Mouse (Mus musculus): ENCODE measurements at regions not wholly inside any gene's neighbourhood (a gene's known extent, or its start where the extent isn't known, plus 50 kb on each side); places are given as distances from the start of the nearest gene placed in this dataset.

DNA sequence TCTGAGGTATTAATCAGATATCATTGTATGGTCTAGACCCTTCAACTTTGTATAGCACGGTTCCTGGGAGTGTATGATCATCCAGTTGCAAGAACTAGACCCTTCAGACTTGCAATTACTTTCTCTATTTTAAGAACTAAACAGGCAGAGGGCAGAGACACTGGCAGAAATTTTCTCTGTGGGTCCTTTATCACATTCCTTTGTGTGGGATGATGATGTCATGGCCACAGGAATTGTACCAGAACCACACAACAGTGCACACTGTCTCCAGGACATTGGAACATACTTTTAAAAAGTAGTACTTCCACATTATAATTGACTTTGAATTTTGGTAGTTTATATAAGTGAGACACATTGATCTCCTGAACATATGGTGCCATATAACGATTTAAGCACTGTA, 674.2 kb downstream of the Rfpl4b start:
- in situ Hi-C loops (cut with MboI), result no loop called here

DNA sequence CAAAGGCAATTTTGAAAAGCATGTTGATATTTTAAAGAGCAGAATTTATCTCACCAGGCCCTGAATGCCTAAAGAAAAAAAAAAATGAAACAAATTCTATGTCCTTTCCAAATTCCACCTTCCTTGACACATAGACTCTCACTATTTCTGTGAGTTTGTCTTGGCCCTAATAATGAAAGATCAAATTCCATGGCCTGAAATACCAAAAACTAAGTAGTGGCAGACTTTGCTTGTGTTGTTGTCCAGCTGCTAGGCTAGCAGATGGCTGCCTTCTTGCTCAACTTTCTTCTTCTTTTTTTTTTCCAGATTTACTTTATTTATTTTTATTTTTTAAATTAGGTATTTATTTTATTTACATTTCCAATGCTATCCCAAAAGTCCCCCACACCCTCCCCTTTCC, 682.4 kb downstream of the Rfpl4b start:
- in situ Hi-C loops (cut with MboI), result no loop called here

GRCm38 (mm10) chr10:38121911-38122573, 699.5 kb downstream of the Rfpl4b start:
- in situ Hi-C loops (cut with MboI), result no loop called here

DNA sequence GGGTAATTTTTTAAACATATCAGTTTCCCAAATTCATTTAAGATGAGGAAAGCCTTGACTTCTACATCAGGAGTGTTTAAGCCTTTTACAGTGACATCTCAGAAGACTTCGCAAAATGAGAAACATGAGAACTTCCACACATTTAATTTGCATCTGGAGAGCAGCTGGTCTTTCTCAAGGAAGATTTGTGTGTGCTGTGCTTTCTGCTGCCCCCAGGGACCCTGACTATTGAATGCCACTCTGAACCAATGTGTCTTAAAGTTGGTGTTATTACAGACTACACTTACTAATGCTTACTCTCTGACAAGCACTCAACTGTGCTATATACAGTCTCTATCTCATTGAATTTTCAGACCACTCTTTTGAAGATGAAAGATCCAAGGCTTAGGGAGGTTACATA, 703.0 kb downstream of the Rfpl4b start:
- in situ Hi-C loops (cut with MboI), result no loop called here

- in situ Hi-C loops (cut with MboI), result no loop called here
Measured at GRCm38 (mm10) chr10:38116516-38116915, 705.1 kb downstream of the Rfpl4b start.

DNA sequence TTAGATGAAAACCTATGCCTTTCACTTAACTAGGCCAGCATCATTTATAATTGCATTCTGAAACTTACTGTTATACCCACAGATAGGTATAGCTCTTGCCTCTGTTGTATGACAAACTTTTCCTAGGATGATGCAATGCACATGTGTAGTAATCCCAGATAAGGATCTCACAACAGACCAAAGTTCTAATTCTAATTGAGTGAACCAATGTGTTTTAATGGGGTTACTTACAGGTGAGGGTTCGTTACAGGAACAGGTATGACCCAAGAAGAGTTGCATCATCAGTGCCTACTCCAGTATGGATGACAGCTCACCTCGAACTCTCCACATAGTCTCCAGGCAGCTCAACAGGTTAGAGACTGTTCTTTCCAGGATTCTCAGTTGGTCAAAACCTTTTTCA, 707.4 kb downstream of the Rfpl4b start:
- in situ Hi-C loops (cut with MboI), result no loop called here

- in situ Hi-C loops (cut with MboI), result no loop called here
Measured at GRCm38 (mm10) chr10:38108591-38108990, 713.0 kb downstream of the Rfpl4b start.

- in situ Hi-C loops (cut with MboI), result no loop called here
Measured at GRCm38 (mm10) chr10:38103570-38103969, 718.0 kb downstream of the Rfpl4b start.

- in situ Hi-C loops (cut with MboI), result no loop called here
Measured at GRCm38 (mm10) chr10:38078521-38078920, 743.1 kb downstream of the Rfpl4b start.

- in situ Hi-C loops (cut with MboI), result no loop called here
Measured at GRCm38 (mm10) chr10:38072394-38072793, 749.2 kb downstream of the Rfpl4b start.

GRCm38 (mm10) chr10:38059050-38059449, 762.5 kb downstream of the Rfpl4b start:
- in situ Hi-C loops (cut with MboI), result no loop called here

GRCm38 (mm10) chr10:38010452-38010851, 811.1 kb downstream of the Rfpl4b start:
- in situ Hi-C loops (cut with MboI), result no loop called here

- in situ Hi-C loops (cut with MboI), result no loop called here
Measured at GRCm38 (mm10) chr10:37995691-37996445, 825.7 kb downstream of the Rfpl4b start.

DNA sequence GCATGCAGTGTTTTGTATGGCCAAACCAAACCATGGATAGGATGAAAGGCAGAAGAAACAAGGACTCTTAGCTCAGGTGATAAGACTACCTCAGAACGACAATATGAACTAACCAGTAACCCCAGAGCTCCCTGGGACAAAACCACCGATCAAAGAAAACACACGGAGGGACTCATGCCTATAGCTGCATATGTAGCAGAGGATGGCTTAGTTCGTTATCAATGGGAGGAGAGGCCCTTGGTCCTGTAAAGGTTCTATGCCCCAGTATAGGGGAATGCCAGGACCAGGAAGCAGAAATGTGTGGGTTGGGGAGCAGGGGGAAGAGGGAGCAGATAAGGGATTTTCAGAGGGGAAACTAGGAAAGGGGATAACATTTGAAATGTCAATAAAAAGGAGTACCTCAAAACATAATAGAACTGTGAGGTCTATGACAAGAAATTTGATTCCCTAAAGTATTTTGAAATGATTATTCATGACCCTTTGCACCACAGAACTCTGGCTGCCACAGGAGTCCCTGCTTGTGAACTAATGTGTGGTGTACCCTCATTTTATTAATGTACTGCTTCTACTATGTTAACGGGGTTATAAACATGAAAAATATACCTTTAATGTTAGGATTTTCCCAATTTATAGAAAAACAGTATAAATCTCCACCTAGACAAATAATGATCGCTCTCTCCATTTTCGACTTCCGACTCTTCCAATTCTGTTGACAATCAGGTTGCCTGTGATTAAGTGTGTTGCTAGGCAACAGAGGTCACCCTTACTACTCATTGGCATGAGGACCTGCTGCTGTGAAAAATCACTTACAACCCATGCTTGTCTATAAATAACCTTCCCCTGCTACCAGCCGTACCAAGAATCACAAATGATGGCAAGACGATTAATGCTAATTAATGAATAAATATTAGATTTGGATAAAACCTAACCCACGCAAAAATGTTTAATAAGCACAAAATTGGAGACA, 833.0 kb downstream of the Rfpl4b start:
- in situ Hi-C loops (cut with MboI), result no loop called here

DNA sequence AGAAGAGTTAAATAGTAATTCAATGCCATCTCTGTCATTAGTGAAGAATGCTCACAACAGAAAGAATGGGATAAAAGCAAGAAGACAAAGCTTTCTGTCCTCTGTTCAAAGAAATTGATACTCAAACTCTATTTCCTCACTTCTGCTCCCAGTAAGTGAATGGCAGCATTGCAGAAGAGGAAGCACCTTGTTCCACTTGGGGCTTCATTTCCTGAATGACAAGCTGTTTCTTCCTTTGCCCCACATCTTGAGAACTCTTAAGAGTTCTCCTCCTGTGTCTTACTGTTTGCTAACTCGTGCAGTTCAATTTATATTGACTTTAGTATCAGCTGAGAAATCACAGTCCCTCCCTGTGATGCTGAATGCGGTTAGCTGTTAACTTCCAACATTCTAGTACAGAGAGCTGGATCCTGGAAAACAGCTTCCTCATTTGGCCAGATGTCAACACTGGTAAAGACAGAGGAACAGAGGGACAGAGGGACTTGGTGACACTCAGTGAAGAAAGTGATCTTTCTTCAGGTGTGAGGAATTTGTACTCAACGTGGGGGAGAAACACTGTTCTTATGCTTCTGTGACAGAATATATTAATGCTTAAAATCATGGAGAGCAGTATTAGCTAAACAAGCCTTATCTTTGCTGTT, 840.3 kb upstream of the Marcks start:
- in situ Hi-C loops (cut with MboI), result no loop called here

DNA sequence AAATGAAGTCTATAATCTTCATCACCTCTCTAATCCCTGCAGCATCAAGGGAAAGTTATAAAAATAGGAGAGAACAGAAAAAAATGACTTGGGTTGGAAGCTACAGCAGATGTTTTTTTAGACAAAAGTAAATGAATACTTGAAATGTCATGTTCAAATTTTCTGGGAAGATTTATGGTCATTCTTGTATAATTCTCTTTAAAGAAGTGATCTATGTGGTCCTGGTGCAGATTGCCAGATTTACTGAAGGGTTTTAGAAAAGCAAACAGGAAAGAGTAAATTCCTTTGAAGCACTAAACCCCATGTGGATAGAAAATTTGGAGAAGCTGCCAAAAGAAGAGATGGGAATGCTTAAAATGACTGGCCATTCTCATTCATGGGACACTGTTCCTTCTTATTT, 821.3 kb upstream of the Marcks start:
- in situ Hi-C loops (cut with MboI), result no loop called here

DNA sequence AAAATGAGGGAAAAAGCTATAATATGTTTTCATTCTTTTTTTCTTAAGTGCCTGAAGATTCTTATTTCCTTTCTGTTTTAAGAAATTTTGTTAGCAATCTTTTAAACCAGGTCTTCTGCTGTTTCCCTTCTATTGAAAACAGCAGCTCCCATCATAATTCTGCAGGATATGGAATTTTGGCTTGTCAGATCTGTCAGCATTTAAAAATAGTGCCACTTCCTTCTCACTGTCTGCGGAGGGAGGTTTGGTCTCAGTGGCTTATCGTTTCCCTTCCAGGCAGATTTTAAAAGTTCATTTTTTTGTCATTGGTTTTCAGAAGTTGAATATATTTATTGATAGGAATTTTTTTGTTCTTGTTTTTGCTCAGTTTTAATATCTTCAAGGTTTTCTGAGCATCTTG, 776.1 kb upstream of the Marcks start:
- in situ Hi-C loops (cut with MboI), result no loop called here

DNA sequence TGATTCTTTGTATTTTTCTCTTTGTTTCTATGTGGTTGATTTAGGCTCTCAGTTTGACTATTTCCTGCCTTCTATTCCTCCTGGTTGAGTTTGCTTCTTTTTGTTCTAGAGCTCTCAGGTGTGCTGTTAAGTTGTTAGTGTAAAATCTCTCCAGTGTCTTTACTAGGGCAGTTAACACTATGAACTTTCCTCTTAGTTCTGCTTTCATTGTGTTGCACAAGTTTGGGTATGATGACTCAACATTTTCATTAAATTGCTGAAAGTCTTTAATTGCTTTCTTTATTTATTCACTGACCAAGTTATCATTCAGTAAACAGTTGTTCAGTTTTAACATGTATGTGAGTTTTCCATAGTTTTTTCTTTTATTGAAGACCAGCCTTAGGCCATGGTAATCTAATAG, 772.9 kb upstream of the Marcks start:
- in situ Hi-C loops (cut with MboI), result no loop called here

GRCm38 (mm10) chr10:37908276-37908675, 769.6 kb upstream of the Marcks start:
- in situ Hi-C loops (cut with MboI), result no loop called here

DNA sequence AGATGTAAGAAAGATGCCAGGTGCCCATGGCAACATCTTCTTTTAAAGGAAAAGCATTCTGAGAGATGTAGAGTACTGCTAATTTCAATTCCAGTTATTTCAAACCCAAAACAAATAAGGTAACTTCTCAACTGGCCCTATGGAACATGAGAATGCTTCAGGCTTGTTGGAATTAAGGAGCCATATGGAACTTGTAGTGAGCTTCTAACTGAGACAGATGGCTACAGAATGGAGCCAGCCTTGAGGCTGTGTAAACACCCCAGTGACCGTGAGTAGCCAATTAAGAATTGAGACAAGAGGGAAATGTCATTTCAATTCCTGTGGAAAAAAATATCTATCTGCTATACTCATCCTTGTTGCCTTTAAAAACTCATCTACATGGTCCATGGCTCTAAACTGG, 769.0 kb upstream of the Marcks start:
- in situ Hi-C loops (cut with MboI), result no loop called here

- in situ Hi-C loops (cut with MboI), result no loop called here
Measured at GRCm38 (mm10) chr10:37887961-37888360, 749.2 kb upstream of the Marcks start.

DNA sequence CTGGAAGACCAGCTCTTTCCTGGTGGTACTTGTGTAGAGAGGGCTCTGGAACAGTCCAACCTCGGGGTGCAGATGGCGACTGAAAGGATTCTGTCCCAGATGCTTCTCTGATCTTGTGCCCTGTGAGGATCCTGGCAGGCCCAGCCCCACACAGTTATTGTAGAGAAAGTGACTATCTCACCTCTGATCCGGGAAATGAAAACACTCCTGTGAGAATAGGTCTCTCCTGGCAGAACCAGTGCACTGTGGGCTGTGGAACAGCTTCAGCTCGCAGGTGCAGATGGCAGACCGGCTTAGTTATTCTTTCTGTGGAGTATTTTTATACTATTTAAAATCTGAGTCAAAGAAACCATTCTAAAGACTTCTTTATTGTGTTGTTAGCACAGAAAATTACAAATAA, 742.1 kb upstream of the Marcks start:
- in situ Hi-C loops (cut with MboI), result no loop called here
